Mouse (Mus musculus): ENCODE results near the gene 1700029H14Rik.

Gene 1700029H14Rik

DNA sequence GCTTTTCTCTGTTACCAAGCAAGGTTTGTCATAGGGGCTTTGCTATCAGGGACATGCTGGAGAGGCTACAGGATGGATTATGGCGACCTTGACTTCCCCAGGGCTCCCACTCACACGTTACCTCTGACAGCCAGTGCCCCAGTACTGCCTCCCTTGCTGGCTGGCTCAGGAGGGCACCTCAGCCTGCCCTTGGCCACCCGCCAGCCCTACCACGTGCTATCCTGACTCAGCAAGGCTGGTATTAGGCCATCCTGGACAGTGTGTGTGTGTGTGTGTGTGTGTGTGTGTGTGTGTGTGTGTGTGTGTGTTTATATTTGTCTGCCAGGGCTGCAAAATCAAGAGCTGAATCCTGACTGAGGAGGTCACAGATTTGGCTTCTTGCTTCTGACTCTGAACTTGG is 55.4 kb downstream of the 1700029H14Rik start:
- DNase-seq (ENCODE audit: inconsistent age in 2 of 2, low spot score in 1 of 2), result peak; percentile 97 to 99

- DNase-seq (ENCODE audit: inconsistent age in 2 of 2, low spot score in 1 of 2), result no peak
Measured at GRCm38 (mm10) chr8:13504894-13505674, 57.2 kb downstream of the 1700029H14Rik start.

DNA sequence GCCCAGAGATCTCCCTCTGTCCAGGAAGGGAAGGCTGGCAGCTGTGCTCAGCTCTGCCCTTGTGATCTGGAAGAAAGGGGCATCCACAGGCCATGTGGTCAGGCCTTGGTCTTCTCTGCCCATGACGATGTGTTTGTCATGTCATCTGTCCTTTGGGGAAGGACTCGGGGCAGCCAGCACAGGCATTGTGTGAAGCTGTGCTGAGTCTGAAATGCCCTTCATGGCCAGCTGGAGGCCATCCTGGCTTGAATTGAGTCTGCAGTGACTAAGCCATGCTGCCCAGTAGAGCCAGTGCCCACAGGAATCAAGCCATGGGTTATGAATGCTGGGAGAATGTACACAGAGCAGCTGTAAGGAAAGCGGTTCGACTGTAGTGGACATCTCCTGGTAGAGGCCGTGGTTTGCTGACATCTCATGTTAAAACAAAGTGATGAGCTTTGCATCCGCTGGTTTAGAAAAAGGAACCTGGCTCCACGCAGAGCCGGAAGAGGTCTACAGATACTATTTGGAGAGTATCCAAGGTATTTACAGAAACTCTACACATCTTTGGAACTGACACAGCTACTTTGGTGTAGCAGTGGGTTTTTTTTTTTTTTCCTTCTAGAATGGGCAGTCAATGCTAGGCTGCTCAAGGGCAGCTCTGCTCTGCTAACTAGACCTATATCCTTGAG is 58.2 kb downstream of the 1700029H14Rik start:
- DNase-seq (ENCODE audit: inconsistent age in 2 of 2, low spot score in 1 of 2), result peak; percentile 72 to 91

GRCm38 (mm10) chr8:13501221-13501620 is 61.0 kb downstream of the 1700029H14Rik start:
- DNase-seq (ENCODE audit: inconsistent age in 2 of 2, low spot score in 1 of 2), result no peak
